Mouse (Mus musculus) lung, postnatal 0 days (tissue): ENCODE data around the gene Triobp.

Experiments used
- CTCF ChIP-seq: IDR thresholded peaks from 2 replicates; pipeline ENCODE4 v1.5.1; 2016; ENCODE audit warnings: antibody characterized with exemption, mild to moderate bottlenecking
- EP300 ChIP-seq: IDR thresholded peaks from 2 replicates; pipeline ENCODE4 v1.6.1; 2016; ENCODE audit warnings: antibody characterized with exemption, mild to moderate bottlenecking, control low read depth

DNA sequence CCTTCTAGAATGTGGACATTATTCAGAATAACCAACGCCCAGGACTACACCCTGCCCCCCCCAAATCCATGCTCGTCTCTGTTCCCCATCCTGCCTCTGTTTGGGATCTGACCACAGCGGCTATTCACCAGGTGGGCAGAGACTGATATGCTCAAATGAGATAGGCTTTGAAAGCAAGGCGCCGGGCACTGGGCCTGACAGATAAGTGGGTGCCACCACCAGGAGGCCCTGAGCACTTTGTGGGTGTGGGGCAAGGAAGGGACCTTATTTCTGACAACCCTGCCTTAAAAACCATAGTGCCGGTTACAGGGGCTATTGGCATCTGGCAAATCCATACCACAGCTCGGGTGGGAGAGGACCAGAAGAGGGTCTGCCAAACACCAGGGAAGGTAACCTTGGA lies 24.8 kb upstream of the Triobp start:
- TF ChIP-seq CTCF (no peak), EP300 (no peak)
